Mouse (Mus musculus): Measurements from ENCODE around the gene Diaph3.
A peak's percentile ranks its signal among the peaks of the same experiment; 100 is the strongest.
"Not testable (repeated sequence)": the region's sequence is repeated elsewhere in the genome, so short reads cannot be mapped to it uniquely, and the experiment has no call there.

Gene Diaph3

GRCm38 (mm10) chr14:86738916-86739315 lies 402.1 kb downstream of the Diaph3 start:
- DNase-seq (ENCODE audit: low spot score), result peak; percentile 28

GRCm38 (mm10) chr14:86736646-86737045 lies 404.4 kb downstream of the Diaph3 start:
- no peak for DNase-seq (ENCODE audit: low spot score)

- DNase-seq (ENCODE audit: low spot score), result no peak
Observed at GRCm38 (mm10) chr14:86731300-86731699, 409.7 kb downstream of the Diaph3 start.

DNA sequence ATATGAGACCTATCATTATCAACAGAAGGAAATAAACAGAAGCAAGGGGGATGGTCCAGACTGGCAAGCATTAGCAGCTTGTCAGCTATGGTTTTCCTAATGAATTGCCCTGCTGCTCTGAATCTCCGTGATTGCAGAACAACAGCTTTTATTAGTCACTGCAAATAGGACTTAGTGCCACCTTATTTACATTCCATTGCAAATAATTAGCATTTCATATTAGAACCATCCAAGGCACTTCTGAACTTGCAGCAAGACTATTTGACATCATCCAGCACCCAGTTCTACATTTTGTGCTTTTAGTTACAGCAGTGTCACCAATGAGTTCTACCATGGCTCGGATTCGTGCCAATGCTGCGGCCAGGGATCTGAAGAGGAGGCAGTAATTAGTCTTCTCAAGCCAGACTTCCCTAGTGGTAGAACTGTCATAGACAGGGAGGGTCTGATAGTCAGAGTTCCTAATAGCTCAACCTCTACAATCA lies 411.4 kb downstream of the Diaph3 start:
- DNase-seq (ENCODE audit: low spot score), result no peak

DNA sequence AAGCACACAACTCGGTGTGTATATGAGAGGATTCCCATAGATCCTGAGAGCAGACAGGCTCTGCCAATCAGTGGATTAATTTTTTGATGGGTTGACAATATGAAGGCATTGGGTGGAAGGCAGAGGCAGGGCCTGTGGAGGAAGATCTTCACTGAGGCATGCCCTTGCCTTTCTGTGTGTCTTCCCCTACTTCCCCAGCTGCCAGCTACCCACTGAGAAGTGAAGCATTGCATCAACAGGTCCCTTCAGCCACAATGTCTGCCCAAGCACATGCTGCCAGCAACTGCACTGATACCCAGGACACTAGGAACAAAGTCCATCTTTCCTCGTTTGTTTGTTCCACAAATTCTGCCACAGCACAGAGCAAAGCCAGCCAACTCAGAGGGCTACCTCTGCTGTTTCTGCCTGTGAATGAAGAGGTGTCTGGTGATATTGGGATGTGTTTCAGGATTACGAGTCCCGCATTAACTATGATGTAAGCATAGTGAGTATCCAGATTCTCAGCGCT lies 413.4 kb downstream of the Diaph3 start:
- no peak for DNase-seq (ENCODE audit: low spot score)

GRCm38 (mm10) chr14:86721768-86722167 lies 419.3 kb downstream of the Diaph3 start:
- DNase-seq (ENCODE audit: low spot score), result peak; percentile 25

GRCm38 (mm10) chr14:86721082-86721481 lies 420.0 kb downstream of the Diaph3 start:
- DNase-seq (ENCODE audit: low spot score), result no peak

DNA sequence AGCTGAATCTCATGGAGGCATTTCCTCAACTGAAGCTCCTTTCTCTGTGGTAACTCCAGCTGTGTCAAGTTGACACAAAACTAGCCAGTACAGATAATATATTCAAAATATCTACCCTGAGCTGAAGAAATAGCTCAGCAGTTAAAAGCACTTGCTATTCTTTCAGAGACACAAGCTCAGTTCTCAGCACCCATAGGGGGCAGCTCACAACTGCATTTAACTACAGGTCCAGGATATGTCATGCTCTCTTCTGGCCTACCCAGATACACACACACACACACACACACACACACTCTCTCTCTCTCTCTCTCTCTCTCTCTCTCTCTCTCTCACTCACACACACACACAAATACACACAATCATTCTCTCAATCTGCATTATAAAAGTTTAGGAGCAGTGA lies 420.6 kb downstream of the Diaph3 start:
- not testable (repeated sequence) for DNase-seq (ENCODE audit: low spot score)

GRCm38 (mm10) chr14:86714088-86714690 lies 426.8 kb downstream of the Diaph3 start:
- DNase-seq (ENCODE audit: low spot score), result no peak

GRCm38 (mm10) chr14:86704080-86704479 lies 437.0 kb downstream of the Diaph3 start:
- no peak for DNase-seq (ENCODE audit: low spot score)

DNA sequence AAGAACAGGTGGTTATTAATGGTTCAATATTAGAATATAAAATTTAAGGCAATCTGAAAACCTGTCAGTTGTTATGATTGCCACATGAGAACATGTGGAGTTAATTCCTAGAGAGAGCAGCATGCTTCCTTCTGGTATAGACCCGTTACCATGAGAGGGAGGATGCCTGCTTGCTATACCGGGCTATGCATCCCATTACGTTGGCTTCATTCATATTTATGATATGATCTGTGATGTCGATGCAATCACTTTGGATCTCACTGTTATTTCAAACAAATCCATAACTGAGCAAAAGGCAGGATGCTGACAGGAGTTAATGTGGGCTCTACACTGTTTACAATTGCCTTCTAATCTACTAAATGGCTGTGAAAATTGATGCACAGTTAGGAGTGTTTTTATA lies 439.9 kb downstream of the Diaph3 start:
- no peak for DNase-seq (ENCODE audit: low spot score)

DNA sequence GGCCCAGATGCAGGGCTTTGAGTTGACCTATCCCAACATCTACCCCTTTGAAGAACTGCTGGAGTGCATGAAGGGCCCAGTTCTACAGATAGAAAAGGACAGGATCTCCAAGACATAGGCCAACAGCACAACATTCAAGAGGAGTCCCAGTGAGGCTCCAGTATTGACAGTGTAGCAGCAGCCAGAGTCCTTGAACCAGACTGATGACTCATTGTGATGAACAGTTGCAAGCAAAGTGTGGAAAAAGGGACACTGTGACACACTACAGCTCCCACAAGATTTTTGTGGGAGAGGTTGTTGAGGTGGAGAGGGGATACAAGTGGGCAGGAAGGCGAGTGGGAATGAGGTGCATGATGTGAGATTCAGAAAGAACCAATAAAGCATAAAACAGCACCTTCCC lies 443.1 kb downstream of the Diaph3 start:
- no peak for DNase-seq (ENCODE audit: low spot score)

- DNase-seq (ENCODE audit: low spot score), result no peak
Observed at GRCm38 (mm10) chr14:86692714-86693113, 448.3 kb downstream of the Diaph3 start.

- DNase-seq (ENCODE audit: low spot score), result no peak
Observed at GRCm38 (mm10) chr14:86691298-86691697, 449.7 kb downstream of the Diaph3 start.

GRCm38 (mm10) chr14:86684585-86685503 lies 456.2 kb downstream of the Diaph3 start:
- no peak for DNase-seq (ENCODE audit: low spot score)

- DNase-seq (ENCODE audit: low spot score), result no peak
Observed at GRCm38 (mm10) chr14:86681951-86682350, 459.1 kb downstream of the Diaph3 start.

- no peak for DNase-seq (ENCODE audit: low spot score)
Observed at GRCm38 (mm10) chr14:86678992-86679391, 462.0 kb downstream of the Diaph3 start.

DNA sequence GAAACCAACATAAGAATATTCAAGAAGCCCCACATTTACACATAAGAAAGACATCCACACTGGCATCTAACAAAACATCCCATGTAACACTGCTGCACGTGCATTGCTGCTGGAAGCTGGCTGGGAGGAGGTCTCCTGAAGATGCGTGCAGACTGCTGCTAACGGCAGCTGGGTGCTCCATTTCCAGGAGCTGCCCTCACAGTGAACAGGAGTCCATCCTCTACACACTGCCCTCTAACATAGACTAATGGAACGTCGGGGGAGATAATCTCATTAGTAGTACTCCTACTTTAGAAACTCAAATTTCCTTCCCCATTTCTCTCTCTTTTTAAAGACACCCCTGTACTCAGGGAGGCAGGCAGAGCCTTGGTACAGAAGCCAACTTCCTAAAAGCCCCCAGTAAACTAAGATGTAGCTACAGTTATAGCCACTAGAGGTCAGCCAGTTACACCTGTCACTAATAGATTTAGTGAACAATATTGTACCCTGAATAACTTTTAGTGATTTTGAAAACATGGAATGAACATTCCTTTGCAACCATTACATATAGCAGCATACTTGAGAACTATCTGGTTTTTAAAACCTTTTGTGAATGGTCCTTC lies 462.8 kb downstream of the Diaph3 start:
- DNase-seq (ENCODE audit: low spot score), result peak; percentile 2

DNA sequence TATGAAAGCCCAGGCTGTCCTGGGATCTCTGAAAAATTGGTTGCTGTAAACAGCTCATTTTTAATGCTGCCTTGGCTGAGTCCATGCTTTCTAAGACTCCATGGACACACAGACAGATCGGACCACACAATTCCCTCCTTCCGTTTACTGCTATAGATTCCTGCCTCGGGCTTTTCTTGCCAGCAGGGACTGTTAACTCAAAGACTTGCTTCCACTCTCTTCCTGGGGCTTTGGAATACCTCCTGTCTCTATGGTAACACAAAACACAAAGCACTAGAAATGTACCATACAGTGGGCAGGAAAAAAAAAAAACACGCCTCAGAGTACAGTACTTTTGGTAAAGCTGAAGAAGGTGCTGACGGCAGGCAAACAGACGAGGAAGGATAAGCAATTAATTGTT lies 464.0 kb downstream of the Diaph3 start:
- DNase-seq (ENCODE audit: low spot score), result no peak

- DNase-seq (ENCODE audit: low spot score), result no peak
Observed at GRCm38 (mm10) chr14:86675314-86675713, 465.7 kb downstream of the Diaph3 start.

- DNase-seq (ENCODE audit: low spot score), result no peak
Observed at GRCm38 (mm10) chr14:86662846-86663245, 478.2 kb downstream of the Diaph3 start.

DNA sequence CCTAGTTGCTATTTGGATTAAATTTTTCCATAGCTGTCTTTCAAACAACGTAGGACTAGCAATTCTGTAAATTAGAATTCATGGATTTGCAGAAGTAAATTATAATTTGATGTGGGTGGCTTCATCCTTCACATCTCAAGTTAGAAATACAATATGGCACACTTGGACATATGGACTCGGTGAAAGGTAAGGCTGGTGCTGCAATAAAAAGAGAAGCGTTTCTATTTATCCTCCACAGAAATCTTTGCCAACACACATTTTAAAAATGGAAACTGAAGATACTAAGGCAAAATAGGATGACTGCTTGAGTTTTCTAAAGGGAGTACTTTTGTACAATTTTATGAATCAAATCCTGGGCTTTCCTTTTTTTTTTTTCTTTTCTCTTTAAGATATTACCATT lies 480.5 kb downstream of the Diaph3 start:
- no peak for DNase-seq (ENCODE audit: low spot score)

DNA sequence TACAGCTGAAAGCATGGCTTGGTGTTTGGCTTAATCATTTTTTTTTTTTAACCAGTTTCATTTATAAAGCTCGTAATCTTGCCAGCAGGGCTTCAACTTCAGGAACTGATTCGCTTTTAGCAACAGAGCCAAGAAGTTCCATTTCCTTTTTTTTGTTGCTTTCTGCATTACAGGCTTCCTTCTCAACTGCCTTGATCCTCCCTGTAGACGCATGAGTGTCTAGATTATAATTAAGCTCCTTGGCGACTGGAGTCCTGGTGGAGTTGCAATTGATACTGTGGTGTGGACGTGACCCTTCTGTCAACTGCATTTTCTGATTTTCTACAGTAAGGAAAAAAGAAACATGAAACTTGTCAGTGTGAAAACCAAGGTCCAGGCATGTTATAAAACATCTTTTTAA lies 484.8 kb downstream of the Diaph3 start:
- no peak for DNase-seq (ENCODE audit: low spot score)

Measured in c-Kit-positive CD71-positive TER-119-positive erythroid progenitor cells, embryonic 14.5 days (primary cell).